Mouse (Mus musculus) A20 (cell line): ENCODE results near the gene 1700049E17Rik2.
"Not testable (repeated sequence)": the region's sequence is repeated elsewhere in the genome, so short reads cannot be mapped to it uniquely, and the experiment has no call there.

Experiments used
- DNase-seq: peaks from one replicate; pipeline ENCODE4 v3.0.0-alpha.2; 2011; ENCODE audit warnings: low read depth, low spot score

1700049E17Rik2 gene

GRCm38 (mm10) chr14:41572911-41573310 is at the start of gene 1700049E17Rik2:
1700049E17Rik2 (plus strand) TSS chr14:41573211.
- DNase-seq: not testable (repeated sequence)

GRCm38 (mm10) chr14:41524695-41525094 is 48.3 kb upstream of the 1700049E17Rik2 start:
- DNase-seq: not testable (repeated sequence)

- not testable (repeated sequence) for DNase-seq
These were observed 17.5 kb upstream of the 1700049E17Rik2 start, which contains the start of gene Gm7970 for GRCm38 (mm10) chr14:41555483-41555882. Gm7970 (minus strand) TSS chr14:41555583.

GRCm38 (mm10) chr14:41586346-41586745 is 13.3 kb downstream of the 1700049E17Rik2 start:
- not testable (repeated sequence) for DNase-seq

- DNase-seq: not testable (repeated sequence)
These were observed 27.9 kb downstream of the 1700049E17Rik2 start for GRCm38 (mm10) chr14:41600935-41601334.

GRCm38 (mm10) chr14:41610690-41611089 is 37.7 kb downstream of the 1700049E17Rik2 start:
- DNase-seq: not testable (repeated sequence)

GRCm38 (mm10) chr14:41622535-41622934 is 49.5 kb downstream of the 1700049E17Rik2 start:
- not testable (repeated sequence) for DNase-seq

- not testable (repeated sequence) for DNase-seq
These were observed 51.5 kb downstream of the 1700049E17Rik2 start, which contains the start of gene Gm3072 for GRCm38 (mm10) chr14:41624512-41624911. Gm3072 (minus strand) TSS chr14:41624612.

- DNase-seq: not testable (repeated sequence)
These were observed 57.1 kb downstream of the 1700049E17Rik2 start for GRCm38 (mm10) chr14:41630144-41630543.
